Mouse (Mus musculus) liver, postnatal 0 days (tissue): ENCODE measurements around the gene Cdk14.

Source experiments
- CTCF ChIP-seq: sonication (generic); IDR thresholded peaks from 2 replicates; pipeline ENCODE4 v1.5.1; 2016; ENCODE audit warnings: antibody characterized with exemption, low read depth
- EP300 ChIP-seq: IDR thresholded peaks from 2 replicates; pipeline ENCODE4 v1.6.1; 2016; ENCODE audit warnings: antibody characterized with exemption, low read depth, mild to moderate bottlenecking

GRCm38 (mm10) chr5:4917743-4918142, 502.4 kb downstream of the Cdk14 start:
- TF ChIP-seq CTCF (no peak), EP300 (no peak)
